Mouse (Mus musculus) embryonic facial prominence, embryonic 10.5 days (tissue): ENCODE measurements around the gene Mpdu1. TPM values are rescaled to one million over a fixed set of nuclear protein-coding genes. Genes with fewer than 3 reads are reported as not detected.

Source experiments
- microRNA counts: library from miRNA; unstranded; fragments of <30 nt; microRNA quantifications from one replicate; lab custom pipeline; 2017
- microRNA-seq: library from miRNA; unstranded; fragments of <30 nt; microRNA quantifications from one replicate; pipeline ENCODE4, GENCODE M21; 2017
- polyA plus RNA-seq: library from polyadenylated mRNA; unstranded; fragments of >200 nt; fragmentation: Nextera tagmentation; extraction: Ambion mirVana; gene quantifications from 2 replicates; pipeline ENCODE4 v1.2.1, GENCODE M21; 2016

The Mpdu1 gene
- polyA plus RNA-seq, 1 experiment from 2014 or later = 64.9 TPM

MicroRNAs within 50 kb of the gene (microRNA counts, 519-probe panel; counts per million panel counts)
- microRNA mmu-miR-1934 (lab: Ali Mortazavi, UCI) = 188 counts per million, percentile 57 among the panel's probes with 10 or more counts
- 3,508 counts per million, percentile 72 among the panel's probes with 10 or more counts for microRNA mmu-miR-467f (lab: Ali Mortazavi, UCI)

Small RNA genes within 50 kb of the gene (microRNA-seq; reads per million reads assigned to microRNA genes)
- 4.3 reads per million, percentile 10 among the genes with 10 or more reads in this experiment for gene Mir1934
- gene Mir467f = not detected

Other genes starting within 250 kb of the Mpdu1 start
- 39.8 and 39.9 TPM in 2 replicates for gene Kdm6b, start 249.0 kb downstream of the Mpdu1 start, polyA plus RNA-seq
- 1.3 and 1.4 TPM in 2 replicates for gene Dnah2, start 113.5 kb downstream of the Mpdu1 start, polyA plus RNA-seq
- gene Efnb3, start 102.4 kb downstream of the Mpdu1 start, polyA plus RNA-seq = 29.5 and 29.8 TPM in 2 replicates
- 41.6 and 43.5 TPM in 2 replicates for gene Wrap53, start 82.4 kb downstream of the Mpdu1 start, polyA plus RNA-seq
- gene Trp53, start 82.3 kb downstream of the Mpdu1 start, polyA plus RNA-seq = 219 and 225 TPM in 2 replicates
- gene Atp1b2, start 56.7 kb downstream of the Mpdu1 start, polyA plus RNA-seq = 3.2 TPM in 2 replicates
- gene Shbg, start 44.7 kb downstream of the Mpdu1 start, polyA plus RNA-seq = not detected in 2 replicates
- gene Sat2, start 40.6 kb downstream of the Mpdu1 start, polyA plus RNA-seq = 16.0 TPM in 2 replicates
- gene Fxr2, start 29.7 kb downstream of the Mpdu1 start, polyA plus RNA-seq = 45.2 and 45.5 TPM in 2 replicates
- gene Sox15, start 7.3 kb downstream of the Mpdu1 start, polyA plus RNA-seq = 0.17 TPM in 1 of 2 replicates, not detected in the other
- gene Cd68, start 3.5 kb upstream of the Mpdu1 start, polyA plus RNA-seq = 5.3 and 7.3 TPM in 2 replicates
- gene Eif4a1, start 9.8 kb upstream of the Mpdu1 start, polyA plus RNA-seq = 780 and 781 TPM in 2 replicates
- 136 and 141 TPM in 2 replicates for gene Senp3, start 19.4 kb upstream of the Mpdu1 start, polyA plus RNA-seq
- gene Tnfsf13, start 23.1 kb upstream of the Mpdu1 start, polyA plus RNA-seq = 0.15 TPM in 1 of 2 replicates, not detected in the other
- 1.2 and 2.2 TPM in 2 replicates for gene Tnfsf12, start 33.2 kb upstream of the Mpdu1 start, polyA plus RNA-seq
- 0.88 and 1.3 TPM in 2 replicates for gene Tnfsfm13, start 33.5 kb upstream of the Mpdu1 start, polyA plus RNA-seq
- gene Polr2a, start 96.0 kb upstream of the Mpdu1 start, polyA plus RNA-seq = 31.3 and 34.9 TPM in 2 replicates
- 0.12 TPM in 1 of 2 replicates, not detected in the other for gene Slc35g3, start 99.3 kb upstream of the Mpdu1 start, polyA plus RNA-seq
- gene Zbtb4, start 103.3 kb upstream of the Mpdu1 start, polyA plus RNA-seq = 0.55 and 1.0 TPM in 2 replicates
- 1.4 and 2.3 TPM in 2 replicates for gene Chrnb1, start 133.3 kb upstream of the Mpdu1 start, polyA plus RNA-seq
- 0.91 and 0.93 TPM in 2 replicates for gene Fgf11, start 139.2 kb upstream of the Mpdu1 start, polyA plus RNA-seq
- gene Tmem102, start 143.0 kb upstream of the Mpdu1 start, polyA plus RNA-seq = 2.1 and 2.7 TPM in 2 replicates
- gene Gm39566, start 152.7 kb upstream of the Mpdu1 start, polyA plus RNA-seq = not detected in 2 replicates
- not detected in 2 replicates for gene Spem2, start 155.8 kb upstream of the Mpdu1 start, polyA plus RNA-seq
- 0.14 TPM in 1 of 2 replicates, not detected in the other for gene Spem1, start 159.5 kb upstream of the Mpdu1 start, polyA plus RNA-seq
- 4.7 and 5.4 TPM in 2 replicates for gene Nlgn2, start 175.1 kb upstream of the Mpdu1 start, polyA plus RNA-seq
- gene Tmem256, start 175.9 kb upstream of the Mpdu1 start, polyA plus RNA-seq = 321 and 340 TPM in 2 replicates
- 106 and 111 TPM in 2 replicates for gene Plscr3, start 183.7 kb upstream of the Mpdu1 start, polyA plus RNA-seq
- 2.3 and 3.1 TPM in 2 replicates for gene Tnk1, start 196.1 kb upstream of the Mpdu1 start, polyA plus RNA-seq
- 0.31 TPM in 1 of 2 replicates, not detected in the other for gene Tmem95, start 215.4 kb upstream of the Mpdu1 start, polyA plus RNA-seq
- 6.8 and 7.0 TPM in 2 replicates for gene Kctd11, start 218.8 kb upstream of the Mpdu1 start, polyA plus RNA-seq
- 1.3 and 1.5 TPM in 2 replicates for gene Acap1, start 232.9 kb upstream of the Mpdu1 start, polyA plus RNA-seq
- 14.7 and 14.8 TPM in 2 replicates for gene 2810408A11Rik, start 238.3 kb upstream of the Mpdu1 start, polyA plus RNA-seq
- gene Neurl4, start 238.4 kb upstream of the Mpdu1 start, polyA plus RNA-seq = 10.9 and 11.1 TPM in 2 replicates